Mouse (Mus musculus) heart, embryonic 10.5 days (tissue): ENCODE measurements at regions not wholly inside any gene's neighbourhood (a gene's known extent, or its start where the extent isn't known, plus 50 kb on each side); places are given as distances from the start of the nearest gene placed in this dataset.

Source experiments
- DNase-seq: peaks from one replicate; pipeline ENCODE4 v3.0.0-alpha.2; 2017; ENCODE audit warnings: low spot score
- H3K27ac ChIP-seq: fragments of 300-500 bp; sonication (generic); 2 replicates; pipeline ENCODE4 v1.5.1; 2016; ENCODE audit warnings: mild to moderate bottlenecking
- H3K27me3 ChIP-seq: fragments of 300-500 bp; sonication (generic); 2 replicates; pipeline ENCODE4 v1.6.1; 2016; ENCODE audit warnings: mild to moderate bottlenecking; ENCODE audit not compliant: poor library complexity, insufficient read depth, severe bottlenecking
- H3K36me3 ChIP-seq: fragments of 300-500 bp; sonication (generic); 2 replicates; pipeline ENCODE4 v1.6.1; 2016; ENCODE audit warnings: mild to moderate bottlenecking, moderate library complexity
- H3K4me1 ChIP-seq: fragments of 300-500 bp; sonication (generic); 2 replicates; pipeline ENCODE4 v1.6.1; 2016; ENCODE audit warnings: mild to moderate bottlenecking
- H3K4me3 ChIP-seq: fragments of 300-500 bp; sonication (generic); 2 replicates; pipeline ENCODE4 v1.5.1; 2016; ENCODE audit warnings: mild to moderate bottlenecking, moderate library complexity
- H3K9me3 ChIP-seq: fragments of 300-500 bp; sonication (generic); 2 replicates; pipeline ENCODE4 v1.6.1; 2016; ENCODE audit warnings: mild to moderate bottlenecking, moderate library complexity
- WGBS: fragments of 180-500 bp; shearing (Covaris S2); methylation state at CpG from one replicate; pipeline ENCODE4 v1.1.7; 2016; 5-methylcytosine and 5-hydroxymethylcytosine counted together

GRCm38 (mm10) chr11:71652381-71652775, 97.3 kb upstream of the Wscd1 start:
- WGBS: 79% methylated on average over 5 of the region's 5 CpGs
- DNase-seq: no peak

GRCm38 (mm10) chr11:71658346-71658745, 91.4 kb upstream of the Wscd1 start:
- Histone ChIP-seq H3K9me3 (no peaks in the 10 kb centered on the region), H3K4me3 (no peak overlapping the region), H3K4me1 (no peaks in the 10 kb centered on the region), H3K27ac (no peak overlapping the region), H3K36me3 (no peaks in the 10 kb centered on the region), H3K27me3 (no peaks in the 10 kb centered on the region)
- DNase-seq: no peak
- WGBS: 73% methylated on average over 2 of the region's 2 CpGs

More at GRCm38 (mm10) chr11:71652381-71652775, 97.3 kb upstream of the Wscd1 start:
- no peak overlapping the region for H3K27ac ChIP-seq
- no peaks in the 10 kb centered on the region for H3K9me3 ChIP-seq
- H3K36me3 ChIP-seq: no peaks in the 10 kb centered on the region
- H3K4me1 ChIP-seq: no peaks in the 10 kb centered on the region
- no peak overlapping the region for H3K4me3 ChIP-seq
- no peaks in the 10 kb centered on the region for H3K27me3 ChIP-seq

GRCm38 (mm10) chr11:71670111-71671050, 79.3 kb upstream of the Wscd1 start:
- 68% methylated on average over 19 of the region's 19 CpGs for WGBS
- Histone ChIP-seq H3K36me3 (no peaks in the 10 kb centered on the region), H3K4me3 (no peak overlapping the region), H3K27ac (no peak overlapping the region), H3K4me1 (peaks cover 4% of the 10 kb centered on the region; the same call in 1 of the 2 replicates), H3K9me3 (no peaks in the 10 kb centered on the region), H3K27me3 (no peaks in the 10 kb centered on the region)
- no peak for DNase-seq

GRCm38 (mm10) chr11:71672171-71673050, 77.3 kb upstream of the Wscd1 start:
- 20% methylated on average over 8 of the region's 8 CpGs for WGBS
- Histone ChIP-seq H3K36me3 (no peaks in the 10 kb centered on the region), H3K27ac (no peak overlapping the region), H3K4me3 (peak overlapping the region; percentile 5; the same call in 1 of the 2 replicates), H3K9me3 (no peaks in the 10 kb centered on the region), H3K4me1 (peaks cover 4% of the 10 kb centered on the region; the same call in 1 of the 2 replicates), H3K27me3 (no peaks in the 10 kb centered on the region)
- no peak for DNase-seq

GRCm38 (mm10) chr11:71674319-71674718, 75.4 kb upstream of the Wscd1 start:
- DNase-seq: no peak
- Histone ChIP-seq H3K36me3 (no peaks in the 10 kb centered on the region), H3K9me3 (no peaks in the 10 kb centered on the region), H3K4me3 (no peak overlapping the region), H3K4me1 (peaks cover 4% of the 10 kb centered on the region; the same call in 1 of the 2 replicates), H3K27ac (no peak overlapping the region), H3K27me3 (no peaks in the 10 kb centered on the region)
- 46% methylated on average over 5 of the region's 5 CpGs for WGBS

GRCm38 (mm10) chr11:71675714-71676313, 73.9 kb upstream of the Wscd1 start:
- H3K36me3 ChIP-seq: no peaks in the 10 kb centered on the region
- H3K4me1 ChIP-seq: peaks cover 4% of the 10 kb centered on the region; the same call in 1 of the 2 replicates
- no peaks in the 10 kb centered on the region for H3K27me3 ChIP-seq
- 69% methylated on average over 3 of the region's 3 CpGs for WGBS
- H3K9me3 ChIP-seq: no peaks in the 10 kb centered on the region
- no peak for DNase-seq
- H3K4me3 ChIP-seq: no peak overlapping the region
- no peak overlapping the region for H3K27ac ChIP-seq

GRCm38 (mm10) chr11:71697017-71697416, 52.7 kb upstream of the Wscd1 start:
- DNase-seq: no peak
- Histone ChIP-seq H3K9me3 (no peaks in the 10 kb centered on the region), H3K4me3 (no peak overlapping the region), H3K27me3 (no peaks in the 10 kb centered on the region), H3K27ac (no peak overlapping the region), H3K36me3 (no peaks in the 10 kb centered on the region), H3K4me1 (no peaks in the 10 kb centered on the region)
- 35% methylated on average over 3 of the region's 3 CpGs for WGBS

- WGBS: 93% methylated on average over 4 of the region's 4 CpGs
- H3K4me3 ChIP-seq: no peak overlapping the region
- no peaks in the 10 kb centered on the region for H3K9me3 ChIP-seq
- H3K27ac ChIP-seq: no peak overlapping the region
- H3K36me3 ChIP-seq: no peaks in the 10 kb centered on the region
- H3K4me1 ChIP-seq: peaks cover 7% of the 10 kb centered on the region
- DNase-seq: no peak
- no peaks in the 10 kb centered on the region for H3K27me3 ChIP-seq
Measured at GRCm38 (mm10) chr11:71698836-71699235, 50.9 kb upstream of the Wscd1 start.
